Comparison of ENCODE assay signal across 14 mouse cellular contexts in genomic region chr4:130799582-130799981, GRCm38 (mm10). TPM values are rescaled to one million over a fixed set of nuclear protein-coding genes. Genes with fewer than 3 reads are reported as not detected.
A peak's percentile ranks its signal among the peaks of the same experiment; 100 is the strongest.
DNase-seq lines count a peak whose midpoint lies in the region; ATAC-seq and TF ChIP-seq lines count a peak whose summit lies in the region.
"Had no signal": no experiment of that assay in that cellular context is flagged by ENCODE, and none has a peak within 500 bp of the region (broad histone marks: within the 10 kb centered on the region; RNA-seq: fewer than 3 reads in every experiment).

No protein-coding gene starts in this region.

- peaks cover 93% of the 10 kb centered on the region for H3K4me1 ChIP-seq in heart, embryonic 13.5 days
- peaks cover 50% of the 10 kb centered on the region for H3K4me1 ChIP-seq in heart, embryonic 11.5 days (ENCODE audit: control insufficient read depth, insufficient read depth, low read length)
- H3K4me1 ChIP-seq in midbrain, postnatal 0 days (ENCODE audit: insufficient read depth, low read length): peaks cover 47% of the 10 kb centered on the region
- peaks cover 72% of the 10 kb centered on the region for H3K4me1 ChIP-seq in midbrain, embryonic 16.5 days (ENCODE audit: control insufficient read depth, insufficient read depth, low read length)

- DNase-seq in adrenal gland, adult (ENCODE audit: inconsistent age in 2 of 2, low spot score in 1 of 2): peak; percentile 68 to 80
- DNase-seq in adrenal gland, adult 18-20 months (ENCODE audit: low spot score in 2 of 2): no peak
- DNase-seq in midbrain, postnatal 0 days (ENCODE audit: low spot score): no peak
- no peak for DNase-seq in kidney, postnatal 10 days
- DNase-seq: gastrocnemius, postnatal 25 days; kidney, adult 18-20 months; layer of hippocampus, postnatal 36 days; thymus, postnatal 25 days had no signal

- H3K9ac ChIP-seq in heart, embryonic 13.5 days: 0 out of 2 replicates have a peak overlapping the region, but pooled peaks have one; percentile 30
- no peak overlapping the region for H3K9ac ChIP-seq in heart, embryonic 11.5 days (ENCODE audit: low read depth, low read length)
- H3K9ac ChIP-seq in midbrain, postnatal 0 days (replicated peaks; ENCODE audit: low read length, poor library complexity, severe bottlenecking): no peak overlapping the region
- no peak overlapping the region for H3K9ac ChIP-seq in midbrain, embryonic 16.5 days (ENCODE audit: low read depth, low read length)
- H3K9ac ChIP-seq: hindbrain, embryonic 15.5 days; lung, embryonic 14.5 days had no signal

- H3K27me3 ChIP-seq in heart, embryonic 13.5 days (replicated peaks): 0 out of 2 replicates have a peak, but pooled peaks cover 3% of the 10 kb centered on the region
- H3K27me3 ChIP-seq in heart, embryonic 11.5 days (ENCODE audit: control insufficient read depth, insufficient read depth, low read length): no peaks in the 10 kb centered on the region
- H3K27me3 ChIP-seq in midbrain, postnatal 0 days (ENCODE audit: insufficient read depth, low read length): no peaks in the 10 kb centered on the region
- no peaks in the 10 kb centered on the region for H3K27me3 ChIP-seq in midbrain, embryonic 16.5 days (ENCODE audit: control insufficient read depth, insufficient read depth, low read depth, low read length)
- H3K27me3 ChIP-seq: hindbrain, embryonic 15.5 days had no signal

- ATAC-seq in heart, embryonic 13.5 days (ENCODE audit: extremely low read depth, insufficient number of reproducible peaks, low FRiP score, low TSS enrichment): no peak
- no peak for ATAC-seq in heart, embryonic 11.5 days (replicated peaks; ENCODE audit: insufficient number of reproducible peaks, low FRiP score, low TSS enrichment)
- no peak for ATAC-seq in midbrain, postnatal 0 days (ENCODE audit: low FRiP score)
- no peak for ATAC-seq in midbrain, embryonic 16.5 days

- no peak overlapping the region for H3K4me2 ChIP-seq in heart, embryonic 13.5 days
- H3K4me2 ChIP-seq in heart, embryonic 11.5 days: no peak overlapping the region
- no peak overlapping the region for H3K4me2 ChIP-seq in midbrain, postnatal 0 days (ENCODE audit: low read depth, low read length, poor library complexity, severe bottlenecking)
- no peak overlapping the region for H3K4me2 ChIP-seq in midbrain, embryonic 16.5 days (ENCODE audit: low read length)
- H3K4me2 ChIP-seq: hindbrain, embryonic 15.5 days; lung, embryonic 14.5 days had no signal

- no peak overlapping the region for H3K4me3 ChIP-seq in heart, embryonic 13.5 days
- no peak overlapping the region for H3K4me3 ChIP-seq in heart, embryonic 11.5 days (ENCODE audit: low read depth, low read length)
- H3K4me3 ChIP-seq in midbrain, postnatal 0 days (ENCODE audit: low read depth, low read length): no peak overlapping the region
- no peak overlapping the region for H3K4me3 ChIP-seq in midbrain, embryonic 16.5 days (ENCODE audit: low read depth, low read length)
- no peak overlapping the region for H3K4me3 ChIP-seq in macrophage (ENCODE audit: inconsistent target)
- H3K4me3 ChIP-seq: hindbrain, embryonic 15.5 days had no signal

- no peaks in the 10 kb centered on the region for H3K9me3 ChIP-seq in heart, embryonic 13.5 days
- H3K9me3 ChIP-seq in heart, embryonic 11.5 days (replicated peaks; ENCODE audit: control insufficient read depth, low read length): no peaks in the 10 kb centered on the region
- H3K9me3 ChIP-seq in midbrain, postnatal 0 days (ENCODE audit: low read length): no peaks in the 10 kb centered on the region
- no peaks in the 10 kb centered on the region for H3K9me3 ChIP-seq in midbrain, embryonic 16.5 days (replicated peaks; ENCODE audit: control insufficient read depth, low read length, poor library complexity, severe bottlenecking)
- H3K9me3 ChIP-seq: hindbrain, embryonic 15.5 days had no signal

- H3K79me2 ChIP-seq in macrophage (ENCODE audit: inconsistent target): peaks cover 100% of the 10 kb centered on the region

- no peaks in the 10 kb centered on the region for H3K36me3 ChIP-seq in heart, embryonic 13.5 days
- no peaks in the 10 kb centered on the region for H3K36me3 ChIP-seq in heart, embryonic 11.5 days (ENCODE audit: control insufficient read depth, insufficient read depth, low read length)
- 0 out of 2 replicates have a peak, but pooled peaks cover 5% of the 10 kb centered on the region for H3K36me3 ChIP-seq in midbrain, postnatal 0 days (ENCODE audit: insufficient read depth, low read length)
- no peaks in the 10 kb centered on the region for H3K36me3 ChIP-seq in midbrain, embryonic 16.5 days (ENCODE audit: control insufficient read depth, insufficient read depth, low read length)
- no peaks in the 10 kb centered on the region; the same call in 1 of the 2 replicates for H3K36me3 ChIP-seq in macrophage (ENCODE audit: inconsistent target)
- H3K36me3 ChIP-seq: hindbrain, embryonic 15.5 days had no signal

- TF ChIP-seq CTCF in midbrain, postnatal 0 days (IDR thresholded peaks at IDR 0.05): no peak

- WGBS in heart, embryonic 13.5 days: 47% methylated on average over 5 of the region's 5 CpGs
- WGBS in heart, embryonic 11.5 days (ENCODE audit: insufficient replicate concordance): 63% methylated on average over 5 of the region's 5 CpGs
- 82% methylated on average over 5 of the region's 5 CpGs for WGBS in midbrain, postnatal 0 days
- 81% methylated on average over 5 of the region's 5 CpGs for WGBS in midbrain, embryonic 16.5 days
- WGBS in macrophage (ENCODE audit: missing documents): 83% methylated on average over 5 of the region's 5 CpGs

- peak overlapping the region; percentile 85; the same call in 1 of the 2 replicates for H3K27ac ChIP-seq in heart, embryonic 13.5 days (replicated peaks)
- no peak overlapping the region for H3K27ac ChIP-seq in heart, embryonic 11.5 days (ENCODE audit: low read depth, low read length)
- H3K27ac ChIP-seq in midbrain, postnatal 0 days (ENCODE audit: low read depth, low read length): 0 out of 2 replicates have a peak overlapping the region, but pooled peaks have one; percentile 47
- H3K27ac ChIP-seq in midbrain, embryonic 16.5 days (ENCODE audit: low read length): no peak overlapping the region
- H3K27ac ChIP-seq in macrophage: peak overlapping the region; percentile 97

RNA-seq across cellular contexts. Expression of gene Sdc3, which starts 7.2 kb away (rescaled TPM):
- 100 to 1,000 TPM; 205 to 421 TPM for total RNA-seq in adrenal gland, adult 18-20 months (2021)
- 21.7 and 23.9 TPM in 2 replicates for polyA plus RNA-seq in heart, embryonic 13.5 days (2015; fragmentation: Nextera tagmentation; extraction: Ambion mirVana)
- polyA plus RNA-seq in heart, embryonic 11.5 days (2014; fragmentation: Nextera tagmentation; extraction: Ambion mirVana): 11.6 and 16.9 TPM in 2 replicates
- total RNA-seq in midbrain, postnatal 0 days (2014; rRNA removed): 645 and 733 TPM in 2 replicates
- 241 and 242 TPM in 2 replicates for polyA plus RNA-seq in midbrain, postnatal 0 days (2015; fragmentation: Nextera tagmentation; extraction: Ambion mirVana)
- polyA plus RNA-seq in midbrain, embryonic 16.5 days (2015; fragmentation: Nextera tagmentation; extraction: Ambion mirVana): 188 and 205 TPM in 2 replicates
- 100 to 1,000 TPM in 19 of 26 experiments, 10 to 100 TPM in 7; 22.5 to 373 (median 145) TPM for total RNA-seq in macrophage (2018; cell fraction: chromatin; rRNA removed)
- total RNA-seq in macrophage (2018; cell fraction: cytosol; rRNA removed): 100 to 1,000 TPM; 388 to 983 (median 585) TPM
- 1,000 to 10,000 TPM in 4 of 26 experiments, 100 to 1,000 TPM in 22; 221 to 1,187 (median 556) TPM for total RNA-seq in macrophage (2018; cell fraction: nucleus; rRNA removed)
- 449 to 1,011 TPM (median 478 TPM) in 3 replicates for polyA plus RNA-seq in macrophage (2018)

Comparison
In these comparisons a context has a peak if more than half of its experiments do, and no peak if none do; other contexts are left out.
1. DNase-seq: peak in adrenal gland, adult (2 of 2); none in adrenal gland, adult 18-20 months (0 of 2), midbrain, postnatal 0 days (single experiment) and kidney, postnatal 10 days (single experiment).
2. H3K27ac ChIP-seq: peak in heart, embryonic 13.5 days (single experiment), midbrain, postnatal 0 days (single experiment) and macrophage (single experiment); none in heart, embryonic 11.5 days (single experiment) and midbrain, embryonic 16.5 days (single experiment).